Mouse (Mus musculus) hindbrain, embryonic 13.5 days (tissue): ENCODE results near the gene Npdc1. TPM values are rescaled to one million over a fixed set of nuclear protein-coding genes. Genes with fewer than 3 reads are reported as not detected.

ENCODE experiments used
- ATAC-seq: fragments of 200-750 bp; cut with Nextera tagmentation; 2 replicates; pipeline ENCODE4 v1.8.0; 2017; ENCODE audit warnings: moderate TSS enrichment; ENCODE audit not compliant: low FRiP score
- H3K27ac ChIP-seq: fragments of 300-500 bp; sonication (generic); 2 replicates; pipeline ENCODE4 v1.5.1; 2015; ENCODE audit warnings: inconsistent platforms, mild to moderate bottlenecking, moderate library complexity
- H3K27me3 ChIP-seq: fragments of 300-500 bp; sonication (generic); 2 replicates; pipeline ENCODE4 v1.6.1; 2015; ENCODE audit warnings: mild to moderate bottlenecking, inconsistent platforms
- H3K36me3 ChIP-seq: fragments of 300-500 bp; sonication (generic); 2 replicates; pipeline ENCODE4 v1.6.1; 2015; ENCODE audit warnings: mild to moderate bottlenecking, inconsistent platforms
- H3K4me1 ChIP-seq: fragments of 300-500 bp; sonication (generic); replicated peaks from 2 replicates; pipeline ENCODE4 v1.6.1; 2015; ENCODE audit warnings: inconsistent platforms
- H3K4me2 ChIP-seq: fragments of 300-500 bp; sonication (generic); 2 replicates; pipeline ENCODE4 v1.6.1; 2015; ENCODE audit warnings: inconsistent platforms, mild to moderate bottlenecking, moderate library complexity
- H3K4me3 ChIP-seq: fragments of 300-500 bp; sonication (generic); 2 replicates; pipeline ENCODE4 v1.5.1; 2015; ENCODE audit warnings: mild to moderate bottlenecking, inconsistent platforms
- H3K9ac ChIP-seq: fragments of 300-500 bp; sonication (generic); 2 replicates; pipeline ENCODE4 v1.6.1; 2015; ENCODE audit warnings: mild to moderate bottlenecking, inconsistent platforms
- H3K9me3 ChIP-seq: fragments of 300-500 bp; sonication (generic); 2 replicates; pipeline ENCODE4 v1.6.1; 2016; ENCODE audit warnings: inconsistent platforms
- WGBS: fragments of 180-500 bp; shearing (Covaris S2); methylation state at CpG from one replicate; pipeline ENCODE4 v1.1.7; 2015; 5-methylcytosine and 5-hydroxymethylcytosine counted together
- microRNA-seq: library from miRNA; unstranded; fragments of <30 nt; microRNA quantifications from one replicate; pipeline ENCODE4, GENCODE M21; 2016
- polyA plus RNA-seq: library from polyadenylated mRNA; unstranded; fragments of >200 nt; fragmentation: Nextera tagmentation; extraction: Ambion mirVana; gene quantifications from 2 replicates; pipeline ENCODE4 v1.2.1, GENCODE M21; 2015

Gene Npdc1
- polyA plus RNA-seq, 1 experiment from 2014 or later = 411 TPM

DNA sequence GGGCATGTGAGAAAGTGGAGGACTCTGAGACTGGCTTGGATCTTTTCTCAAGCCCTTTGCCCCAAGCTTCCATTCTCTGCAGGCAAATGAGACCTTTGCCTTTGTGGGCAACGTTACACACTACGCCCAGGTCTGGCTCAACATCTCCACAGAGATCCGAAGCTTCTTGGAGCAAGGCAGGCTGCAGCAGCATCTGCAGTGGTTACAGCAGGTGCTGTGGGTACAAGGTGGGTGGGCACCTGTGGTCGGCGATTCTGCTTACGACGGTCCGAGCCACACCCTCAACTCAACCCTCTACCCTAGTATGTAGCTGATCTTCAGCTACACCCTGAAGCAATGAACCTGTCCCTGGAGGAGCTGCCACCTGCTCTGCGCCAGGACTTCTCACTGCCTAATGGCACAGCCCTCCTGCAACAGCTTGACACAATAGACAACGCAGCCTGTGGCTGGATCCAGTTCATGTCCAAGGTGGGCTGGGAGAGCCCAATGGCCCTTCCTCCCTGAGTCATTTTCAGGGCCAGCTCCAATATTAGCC lies 37.2 kb downstream of the Npdc1 start:
- H3K9me3 ChIP-seq = no peaks in the 10 kb centered on the region
- no peak overlapping the region for H3K4me3 ChIP-seq
- no peak overlapping the region for H3K27ac ChIP-seq
- WGBS = 89% methylated on average over 10 of the region's 10 CpGs
- H3K36me3 ChIP-seq = peaks cover 86% of the 10 kb centered on the region
- peaks cover 9% of the 10 kb centered on the region for H3K4me1 ChIP-seq
- no peak overlapping the region for H3K4me2 ChIP-seq
- ATAC-seq = no peak
- H3K9ac ChIP-seq = no peak overlapping the region
- H3K27me3 ChIP-seq = no peaks in the 10 kb centered on the region

DNA sequence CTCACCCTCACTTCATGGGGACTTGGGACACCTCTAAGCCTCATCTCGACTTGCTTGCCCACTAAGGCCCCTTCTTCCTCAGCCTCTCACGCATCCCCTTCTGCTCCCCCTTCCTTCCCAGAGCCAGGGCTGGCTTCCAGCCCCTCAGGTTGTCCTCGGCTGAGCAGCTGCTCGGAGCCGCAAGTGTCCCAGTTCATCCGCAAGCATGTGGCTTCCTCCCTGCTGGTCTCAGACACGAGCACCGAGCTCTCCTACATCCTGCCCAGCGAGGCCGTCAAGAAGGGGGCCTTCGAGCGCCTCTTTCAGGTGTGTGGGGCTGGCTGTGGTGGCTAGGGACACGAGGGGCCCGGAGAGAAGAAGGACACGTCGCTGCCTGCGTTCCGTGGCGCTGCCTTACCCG lies 41.9 kb downstream of the Npdc1 start:
- Histone ChIP-seq H3K27me3 (no peaks in the 10 kb centered on the region), H3K9me3 (no peaks in the 10 kb centered on the region), H3K36me3 (peaks cover 100% of the 10 kb centered on the region), H3K4me3 (no peak overlapping the region), H3K27ac (no peak overlapping the region), H3K4me1 (no peaks in the 10 kb centered on the region), H3K9ac (no peak overlapping the region), H3K4me2 (no peak overlapping the region)
- WGBS = 90% methylated on average over 20 of the region's 20 CpGs
- ATAC-seq = no peak

DNA sequence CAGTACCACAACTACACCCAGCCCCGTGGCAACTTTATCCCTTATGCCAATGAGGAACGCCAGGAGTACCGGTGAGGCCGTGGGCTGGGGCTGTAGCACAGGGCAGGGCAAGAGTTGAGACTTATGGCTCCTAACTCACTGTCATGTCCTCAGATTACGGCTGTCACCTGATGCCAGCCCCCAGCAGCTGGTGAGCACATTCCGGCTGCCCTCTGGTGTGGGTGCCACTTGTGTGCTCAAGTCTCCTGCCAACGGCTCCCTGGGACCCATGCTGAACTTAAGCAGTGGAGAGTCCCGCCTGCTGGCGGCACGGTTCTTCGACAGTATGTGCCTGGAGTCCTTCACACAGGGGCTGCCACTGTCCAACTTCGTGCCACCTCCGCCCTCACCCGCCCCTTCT lies 43.5 kb downstream of the Npdc1 start:
- H3K4me2 ChIP-seq = no peak overlapping the region

DNA sequence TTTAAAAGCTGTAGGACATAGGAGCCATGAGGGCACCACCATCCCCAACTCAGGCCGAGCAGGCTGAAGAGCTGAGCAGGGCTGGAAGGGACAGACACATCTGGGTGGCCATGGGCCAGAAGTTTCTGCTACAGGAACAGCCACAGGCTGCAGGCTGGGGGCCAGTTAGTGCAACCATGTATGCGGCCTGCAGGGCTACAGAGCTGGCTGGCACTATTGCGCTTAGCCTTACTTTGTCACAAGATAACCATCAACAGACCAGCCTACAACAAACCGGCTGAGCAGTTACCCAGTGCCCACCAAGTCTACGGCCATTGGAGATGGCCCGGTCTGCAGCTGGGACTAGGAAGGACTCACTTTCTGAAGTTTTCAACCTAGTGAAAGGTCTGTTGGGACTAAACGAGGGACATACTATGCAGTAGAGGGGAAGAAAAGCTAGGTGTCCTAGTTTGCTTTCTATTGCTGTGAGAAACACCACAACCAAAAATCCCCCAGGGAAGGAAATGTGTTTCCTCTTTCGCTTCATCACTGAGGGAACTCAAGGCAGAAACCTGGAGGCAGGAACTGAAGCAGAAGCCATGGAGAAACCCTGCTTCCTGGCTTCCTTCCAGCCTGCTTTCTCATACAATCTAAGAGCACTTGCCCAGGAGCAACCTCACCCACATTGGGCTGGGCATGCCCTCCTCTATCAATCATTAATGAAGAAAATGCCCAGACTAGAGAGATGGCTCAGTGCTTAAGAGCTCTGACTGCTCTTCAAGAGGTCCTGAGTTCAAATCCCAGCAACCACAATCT lies 51.9 kb downstream of the Npdc1 start:
- Histone ChIP-seq H3K9ac (no peak overlapping the region), H3K36me3 (peaks cover 32% of the 10 kb centered on the region), H3K4me2 (no peak overlapping the region), H3K27me3 (no peaks in the 10 kb centered on the region), H3K4me1 (no peaks in the 10 kb centered on the region), H3K4me3 (no peak overlapping the region), H3K9me3 (no peaks in the 10 kb centered on the region), H3K27ac (no peak overlapping the region)
- 88% methylated on average over 8 of the region's 8 CpGs for WGBS
- no peak for ATAC-seq

More for the DNA sequence above, 43.5 kb downstream of the Npdc1 start:
- no peak overlapping the region for H3K27ac ChIP-seq
- no peak overlapping the region for H3K4me3 ChIP-seq
- 90% methylated on average over 14 of the region's 14 CpGs for WGBS
- H3K36me3 ChIP-seq = peaks cover 100% of the 10 kb centered on the region
- H3K9me3 ChIP-seq = no peaks in the 10 kb centered on the region
- H3K27me3 ChIP-seq = no peaks in the 10 kb centered on the region
- ATAC-seq = no peak
- H3K9ac ChIP-seq = no peak overlapping the region
- no peaks in the 10 kb centered on the region for H3K4me1 ChIP-seq

DNA sequence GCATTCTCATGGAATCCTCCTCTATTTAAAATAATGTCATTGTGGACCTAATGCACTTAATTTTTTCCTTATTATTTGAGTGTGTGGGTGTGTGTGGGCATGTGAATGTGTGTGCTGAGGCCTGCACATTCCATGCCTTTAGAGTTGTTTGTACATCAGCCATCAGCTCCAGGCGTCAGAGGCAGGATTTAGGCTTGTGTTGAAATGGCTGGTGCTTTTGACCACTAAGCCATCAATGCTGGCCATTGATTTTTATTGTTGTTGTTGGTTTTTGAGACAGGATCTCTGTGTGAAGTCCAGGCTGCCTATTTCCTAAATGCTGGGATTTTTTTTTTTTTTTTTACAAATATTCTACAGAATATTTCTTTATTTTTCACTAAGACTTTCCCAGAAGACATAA lies 53.8 kb downstream of the Npdc1 start:
- Histone ChIP-seq H3K9me3 (no peaks in the 10 kb centered on the region), H3K27ac (no peak overlapping the region), H3K36me3 (peaks cover 20% of the 10 kb centered on the region), H3K4me2 (no peak overlapping the region), H3K4me1 (no peaks in the 10 kb centered on the region), H3K4me3 (no peak overlapping the region), H3K27me3 (no peaks in the 10 kb centered on the region), H3K9ac (no peak overlapping the region)
- 58% methylated on average over 1 of the region's 1 CpGs for WGBS
- no peak for ATAC-seq

DNA sequence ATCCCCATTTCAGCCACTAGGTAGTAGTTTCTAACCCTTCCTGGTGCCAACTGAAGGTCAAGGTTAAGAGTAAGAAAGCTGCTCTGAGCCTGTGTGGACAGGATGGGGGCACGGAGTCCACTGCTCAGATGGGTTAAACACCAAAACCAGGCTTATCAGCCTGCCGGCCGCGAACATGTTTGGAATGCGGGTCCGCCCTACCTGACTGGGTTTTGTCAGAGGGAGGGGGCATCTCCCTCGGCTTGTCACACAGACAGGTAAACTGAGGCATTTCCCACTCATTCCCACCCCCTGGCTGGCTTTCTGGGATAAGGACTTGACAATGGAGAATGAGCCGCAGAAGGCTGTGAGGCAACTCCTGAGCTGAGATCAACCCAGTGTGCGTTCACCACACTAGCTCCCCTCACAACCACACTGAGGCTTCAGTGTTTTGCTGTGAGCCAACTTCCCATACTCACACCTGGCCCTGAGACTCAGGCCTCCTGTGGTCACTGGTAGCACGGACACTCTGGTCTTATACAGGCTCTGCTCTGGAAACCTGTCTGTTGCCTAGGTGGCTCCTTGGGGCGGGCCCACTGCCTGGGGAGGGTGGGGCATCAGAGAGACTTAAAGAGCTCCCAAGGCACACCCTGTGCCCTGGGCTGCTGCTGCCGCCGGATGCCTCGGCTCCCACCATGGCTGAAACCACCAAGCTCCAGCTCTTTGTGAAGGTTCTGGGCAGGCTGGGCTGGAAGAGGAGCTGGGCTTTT lies 57.2 kb downstream of the Npdc1 start, which contains the start of gene Clic3:
Gene Clic3 (plus strand): TSS at position 634 of the 749 bp plus-strand sequence.
- Histone ChIP-seq H3K36me3 (peaks cover 23% of the 10 kb centered on the region), H3K27me3 (no peaks in the 10 kb centered on the region), H3K4me2 (no peak within 1 kb of the TSS), H3K4me3 (no peak within 1 kb of the TSS), H3K27ac (0 out of 2 replicates have a peak within 1 kb of the TSS, but pooled peaks have one; percentile 8), H3K4me1 (peaks cover 22% of the 10 kb centered on the region), H3K9me3 (no peaks in the 10 kb centered on the region), H3K9ac (no peak within 1 kb of the TSS)
- WGBS = 66% methylated on average over 14 of the region's 14 CpGs
- no peak for ATAC-seq

DNA sequence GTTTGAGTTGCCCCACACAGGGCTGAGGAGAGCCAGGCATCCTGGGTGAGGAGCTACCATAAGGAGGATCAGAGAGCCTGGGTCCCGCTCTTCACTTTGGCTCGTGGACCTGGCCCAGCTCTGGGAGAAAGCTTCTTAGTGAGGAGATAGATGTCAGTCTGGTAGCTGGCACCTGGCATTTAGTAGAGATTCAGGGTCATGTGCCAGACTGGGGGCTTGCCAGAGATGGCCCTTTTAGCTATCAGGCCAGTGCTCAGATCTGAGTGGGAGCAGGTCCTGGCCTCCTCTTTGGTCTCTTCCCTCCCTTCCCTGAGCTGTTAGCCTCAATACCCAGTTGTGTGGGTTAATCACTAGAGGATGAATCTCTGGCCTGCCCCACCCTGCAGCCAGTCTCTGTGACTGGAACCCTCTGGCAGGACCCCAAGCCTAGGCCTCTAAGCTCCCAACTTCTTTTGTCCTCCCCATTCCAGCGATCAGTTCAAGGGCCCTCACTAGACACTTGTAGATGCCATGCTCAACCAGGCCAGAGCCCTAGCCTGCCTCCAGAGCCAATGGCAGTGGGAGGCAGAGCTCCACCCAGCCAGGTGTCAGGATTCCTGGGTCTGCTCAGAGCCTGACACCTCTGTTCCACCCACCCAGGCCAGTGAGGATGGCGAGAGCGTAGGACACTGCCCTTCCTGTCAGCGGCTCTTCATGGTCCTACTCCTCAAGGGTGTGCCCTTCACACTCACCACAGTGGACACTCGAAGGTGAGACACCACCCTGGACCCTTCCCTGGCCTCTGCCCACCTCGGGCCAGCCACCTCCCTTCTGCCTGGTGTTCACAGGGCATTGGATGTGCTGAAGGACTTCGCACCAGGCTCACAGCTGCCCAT lies 58.1 kb downstream of the Npdc1 start:
- WGBS = 88% methylated on average over 9 of the region's 9 CpGs

DNA sequence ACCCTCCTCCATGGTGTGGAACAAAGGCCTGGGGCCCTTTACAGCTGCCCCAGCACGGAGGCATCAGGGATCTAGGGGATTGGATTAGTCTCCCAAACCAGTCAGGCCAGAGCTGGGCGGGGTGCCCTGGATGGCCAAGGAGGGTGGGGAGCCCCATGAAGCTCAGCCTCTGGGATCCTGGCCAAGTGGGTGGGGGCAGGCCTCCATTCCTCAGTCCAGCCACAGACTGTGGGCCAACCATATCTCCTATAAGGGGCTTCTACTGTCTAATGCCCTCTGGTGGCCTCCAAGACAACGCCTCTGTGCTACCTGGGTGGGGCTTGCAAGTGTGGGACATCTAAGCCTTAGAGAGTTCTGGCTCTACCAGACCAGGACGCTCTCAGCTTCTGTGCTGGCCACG lies 59.8 kb downstream of the Npdc1 start:
- ATAC-seq = no peak
- Histone ChIP-seq H3K27ac (no peak overlapping the region), H3K9ac (peak overlapping the region; percentile 83; the same call in 1 of the 2 replicates), H3K36me3 (peaks cover 23% of the 10 kb centered on the region), H3K4me3 (peak overlapping the region; percentile 59; the same call in 1 of the 2 replicates), H3K4me1 (peaks cover 27% of the 10 kb centered on the region), H3K9me3 (no peaks in the 10 kb centered on the region), H3K4me2 (peak overlapping the region; percentile 94), H3K27me3 (no peaks in the 10 kb centered on the region)
- WGBS = 74% methylated on average over 5 of the region's 5 CpGs

More for the DNA sequence above, 58.1 kb downstream of the Npdc1 start:
- H3K4me1 ChIP-seq = peaks cover 27% of the 10 kb centered on the region
- no peak for ATAC-seq
- no peak overlapping the region for H3K9ac ChIP-seq
- H3K4me3 ChIP-seq = no peak overlapping the region
- no peak overlapping the region for H3K4me2 ChIP-seq
- no peak overlapping the region for H3K27ac ChIP-seq
- no peaks in the 10 kb centered on the region for H3K9me3 ChIP-seq
- H3K36me3 ChIP-seq = peaks cover 23% of the 10 kb centered on the region
- no peaks in the 10 kb centered on the region for H3K27me3 ChIP-seq

Small RNA genes lying within 50 kb of the gene (microRNA-seq; reads per million reads assigned to microRNA genes)
- gene Mir3087 = not detected

Other genes starting within 250 kb of the Npdc1 start
- 21.4 and 24.6 TPM in 2 replicates for gene Nrarp, start 218.6 kb upstream of the Npdc1 start, polyA plus RNA-seq
- gene Tor4a, start 202.5 kb upstream of the Npdc1 start, polyA plus RNA-seq = 1.6 and 1.9 TPM in 2 replicates
- 98.3 and 104 TPM in 2 replicates for gene Nelfb, start 187.9 kb upstream of the Npdc1 start, polyA plus RNA-seq
- gene Stpg3, start 184.7 kb upstream of the Npdc1 start, polyA plus RNA-seq = not detected in 2 replicates
- gene Fam166a, start 180.6 kb upstream of the Npdc1 start, polyA plus RNA-seq = 0.40 and 1.3 TPM in 2 replicates
- gene Tubb4b, start 174.6 kb upstream of the Npdc1 start, polyA plus RNA-seq = 349 and 363 TPM in 2 replicates
- not detected in 2 replicates for gene Slc34a3, start 165.0 kb upstream of the Npdc1 start, polyA plus RNA-seq
- not detected in 2 replicates for gene Rnf224, start 162.6 kb upstream of the Npdc1 start, polyA plus RNA-seq
- 90.3 and 92.4 TPM in 2 replicates for gene Rnf208, start 157.1 kb upstream of the Npdc1 start, polyA plus RNA-seq
- 0.26 TPM in 1 of 2 replicates, not detected in the other for gene Cysrt1, start 156.9 kb upstream of the Npdc1 start, polyA plus RNA-seq
- 5.1 and 6.2 TPM in 2 replicates for gene AL732309.1, start 152.5 kb upstream of the Npdc1 start, polyA plus RNA-seq
- 18.6 and 20.9 TPM in 2 replicates for gene Tmem203, start 143.9 kb upstream of the Npdc1 start, polyA plus RNA-seq
- 16.2 and 17.6 TPM in 2 replicates for gene Tprn, start 136.7 kb upstream of the Npdc1 start, polyA plus RNA-seq
- 189 and 199 TPM in 2 replicates for gene Ssna1, start 126.9 kb upstream of the Npdc1 start, polyA plus RNA-seq
- gene Anapc2, start 126.9 kb upstream of the Npdc1 start, polyA plus RNA-seq = 143 TPM in 2 replicates
- not detected in 2 replicates for gene Tmem210, start 111.2 kb upstream of the Npdc1 start, polyA plus RNA-seq
- gene Lrrc26, start 109.4 kb upstream of the Npdc1 start, polyA plus RNA-seq = 0.22 TPM in 1 of 2 replicates, not detected in the other
- gene Grin1, start 80.2 kb upstream of the Npdc1 start, polyA plus RNA-seq = 22.5 and 24.5 TPM in 2 replicates
- 50.0 and 59.8 TPM in 2 replicates for gene Man1b1, start 67.0 kb upstream of the Npdc1 start, polyA plus RNA-seq
- 22.8 and 23.0 TPM in 2 replicates for gene Dpp7, start 43.0 kb upstream of the Npdc1 start, polyA plus RNA-seq
- gene Uap1l1, start 33.7 kb upstream of the Npdc1 start, polyA plus RNA-seq = 5.2 and 6.2 TPM in 2 replicates
- 9.6 and 16.5 TPM in 2 replicates for gene Sapcd2, start 27.0 kb upstream of the Npdc1 start, polyA plus RNA-seq
- 2.6 and 3.6 TPM in 2 replicates for gene Entpd2, start 3.5 kb upstream of the Npdc1 start, polyA plus RNA-seq
- 0.19 TPM in 1 of 2 replicates, not detected in the other for gene Fut7, start 23.9 kb downstream of the Npdc1 start, polyA plus RNA-seq
- gene Abca2, start 29.4 kb downstream of the Npdc1 start, polyA plus RNA-seq = 10.0 and 11.6 TPM in 2 replicates
- 3.4 and 3.7 TPM in 2 replicates for gene Clic3, start 57.5 kb downstream of the Npdc1 start, polyA plus RNA-seq
- 91.6 and 98.8 TPM in 2 replicates for gene Paxx, start 61.7 kb downstream of the Npdc1 start, polyA plus RNA-seq
- 50.3 and 50.5 TPM in 2 replicates for gene Ptgds, start 70.7 kb downstream of the Npdc1 start, polyA plus RNA-seq
- not detected in 2 replicates for gene Lcn12, start 94.6 kb downstream of the Npdc1 start, polyA plus RNA-seq
- gene Fbxw5, start 101.4 kb downstream of the Npdc1 start, polyA plus RNA-seq = 119 and 125 TPM in 2 replicates
- gene C8g, start 102.4 kb downstream of the Npdc1 start, polyA plus RNA-seq = 5.4 and 5.5 TPM in 2 replicates
- gene Traf2, start 147.6 kb downstream of the Npdc1 start, polyA plus RNA-seq = 21.1 and 21.2 TPM in 2 replicates
- gene Edf1, start 158.5 kb downstream of the Npdc1 start, polyA plus RNA-seq = 409 and 436 TPM in 2 replicates
- gene Mamdc4, start 175.5 kb downstream of the Npdc1 start, polyA plus RNA-seq = 2.3 and 2.6 TPM in 2 replicates
- 179 and 182 TPM in 2 replicates for gene Phpt1, start 175.9 kb downstream of the Npdc1 start, polyA plus RNA-seq
- 8.1 and 8.2 TPM in 2 replicates for gene Ajm1, start 182.4 kb downstream of the Npdc1 start, polyA plus RNA-seq
- 67.9 and 75.5 TPM in 2 replicates for gene Rabl6, start 209.2 kb downstream of the Npdc1 start, polyA plus RNA-seq
- gene Ccdc183, start 218.3 kb downstream of the Npdc1 start, polyA plus RNA-seq = 0.21 and 0.25 TPM in 2 replicates
- 35.0 and 42.2 TPM in 2 replicates for gene Tmem141, start 222.7 kb downstream of the Npdc1 start, polyA plus RNA-seq
- 2.5 and 3.3 TPM in 2 replicates for gene Fcna, start 228.7 kb downstream of the Npdc1 start, polyA plus RNA-seq